Mouse (Mus musculus): ENCODE measurements at regions not wholly inside any gene's neighbourhood (a gene's known extent, or its start where the extent isn't known, plus 50 kb on each side); places are given as distances from the start of the nearest gene placed in this dataset.

DNA sequence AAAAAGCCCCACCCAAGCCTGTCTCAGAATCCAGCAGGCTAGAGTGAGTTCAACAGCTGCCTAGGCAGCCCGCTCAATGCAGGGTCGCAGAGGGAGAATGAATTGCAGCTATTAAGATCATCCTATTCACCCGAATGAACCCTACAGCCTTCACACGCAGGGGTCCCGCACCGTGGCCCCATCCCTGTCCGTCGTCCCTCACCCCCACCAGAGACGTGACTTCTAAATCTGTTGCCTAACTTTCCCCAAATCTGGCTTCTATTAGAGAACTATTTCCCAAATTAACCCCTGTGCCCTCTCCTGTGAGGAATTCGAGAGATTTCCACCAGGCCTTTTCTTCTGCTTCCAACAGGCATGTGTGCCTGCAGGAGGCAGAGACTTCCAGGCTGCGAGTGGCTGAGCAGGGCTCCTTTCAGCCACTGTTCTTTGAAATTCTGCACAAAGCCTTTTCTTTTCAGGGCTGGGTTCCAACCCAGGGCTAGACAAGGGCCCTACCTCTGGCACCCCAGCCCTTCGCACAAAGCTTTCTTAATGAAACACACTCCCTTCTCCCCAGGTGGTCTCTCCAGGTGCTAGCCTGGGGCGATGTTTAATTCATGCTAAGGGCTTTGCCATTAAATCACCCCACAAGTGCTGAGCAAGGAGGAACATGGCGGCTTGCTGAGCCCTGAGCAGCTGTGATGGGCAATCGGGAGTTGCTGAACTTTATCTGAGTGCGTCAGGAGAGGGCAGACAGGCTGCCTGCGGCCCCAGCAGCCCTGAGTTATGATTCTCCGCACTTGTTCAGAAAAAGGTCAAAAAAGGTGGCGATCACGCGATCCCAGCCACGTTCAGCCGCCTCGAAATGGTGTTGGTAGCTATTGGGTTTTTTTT is 134.7 kb upstream of the Rybp start:
- Histone ChIP-seq H3K9ac (no peak overlapping the region), H3K9me3 (replicated peaks) (no peaks in the 10 kb centered on the region), H3K4me2 (replicated peaks) (peak overlapping the region; percentile 27), H3K4me3 (no peak overlapping the region), H3K4me1 (peaks cover 18% of the 10 kb centered on the region), H3K27ac (peak overlapping the region; percentile 30; the same call in 1 of the 2 replicates), H3K27me3 (peaks cover 44% of the 10 kb centered on the region), H3K36me3 (no peaks in the 10 kb centered on the region)
- WGBS, result 5% methylated on average over 24 of the region's 24 CpGs
- ATAC-seq (ENCODE audit: low FRiP score), result peak; percentile 40; the same call in 1 of the 2 replicates

DNA sequence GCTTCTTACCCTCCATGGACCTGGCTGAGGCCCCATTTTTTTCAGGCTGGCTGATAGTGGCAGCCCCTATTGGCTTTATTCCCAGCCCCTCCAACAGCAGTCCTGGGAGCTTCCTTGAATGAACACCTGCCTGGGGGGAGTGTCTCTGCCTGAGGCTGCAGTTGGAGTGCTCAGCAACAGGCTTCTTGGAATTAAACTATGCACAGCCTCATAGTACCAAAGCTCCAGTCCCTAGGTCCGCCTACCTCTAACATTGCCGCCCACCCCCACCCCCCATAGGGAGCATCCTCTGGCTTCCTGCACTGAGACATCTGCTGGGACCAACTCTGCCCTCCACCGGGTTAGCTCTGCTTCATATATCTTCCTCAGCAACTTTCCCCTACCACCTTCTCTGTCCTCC is 133.3 kb upstream of the Rybp start:
- Histone ChIP-seq H3K36me3 (no peaks in the 10 kb centered on the region), H3K4me3 (no peak overlapping the region), H3K27me3 (peaks cover 46% of the 10 kb centered on the region), H3K4me1 (peaks cover 18% of the 10 kb centered on the region), H3K9me3 (replicated peaks) (no peaks in the 10 kb centered on the region), H3K9ac (no peak overlapping the region), H3K27ac (no peak overlapping the region), H3K4me2 (replicated peaks) (no peak overlapping the region)
- WGBS, result 40% methylated on average over 3 of the region's 3 CpGs
- ATAC-seq (ENCODE audit: low FRiP score), result no peak

DNA sequence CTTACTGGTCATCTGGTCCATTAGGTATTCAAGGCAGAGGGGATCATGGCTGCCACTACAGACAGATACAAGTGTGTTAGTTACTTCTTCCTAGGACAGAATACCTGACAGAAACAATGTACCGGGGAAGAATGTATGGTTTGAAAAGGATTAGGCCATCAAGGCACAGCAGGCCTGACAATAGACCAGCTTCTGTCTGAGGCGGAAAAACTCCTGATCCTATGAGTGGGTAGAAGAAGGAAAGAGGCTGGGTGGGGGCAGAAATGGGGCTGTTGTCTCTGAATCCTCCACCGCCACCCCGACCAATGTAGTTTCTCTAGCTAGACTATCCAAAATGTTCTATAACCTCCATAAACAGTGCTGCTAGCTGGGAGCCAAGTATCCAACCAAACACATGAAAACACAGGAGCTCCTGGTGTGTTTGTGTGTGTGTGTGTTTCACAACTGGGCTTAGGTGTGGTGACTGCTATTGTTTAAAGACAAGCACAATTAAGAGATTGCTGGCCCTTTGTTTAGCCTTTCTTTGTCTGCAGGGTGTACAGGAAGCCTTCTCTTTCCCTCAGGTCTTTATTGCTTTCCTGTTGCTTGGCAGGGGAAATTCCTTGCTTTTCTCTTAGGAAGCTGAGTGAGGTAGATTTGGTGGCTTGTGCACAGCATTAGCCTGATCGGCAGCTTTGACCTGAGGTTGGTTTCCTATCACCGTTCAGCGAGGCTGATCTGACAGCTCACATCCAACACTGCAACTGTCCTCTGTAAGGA is 132.7 kb upstream of the Rybp start:
- WGBS, result 55% methylated on average over 7 of the region's 7 CpGs
- no peak overlapping the region for H3K9ac ChIP-seq
- peaks cover 18% of the 10 kb centered on the region for H3K4me1 ChIP-seq
- no peak overlapping the region for H3K4me3 ChIP-seq
- H3K9me3 ChIP-seq (replicated peaks), result no peaks in the 10 kb centered on the region
- no peak overlapping the region for H3K4me2 ChIP-seq (replicated peaks)
- H3K27ac ChIP-seq, result no peak overlapping the region
- peaks cover 48% of the 10 kb centered on the region for H3K27me3 ChIP-seq
- no peak for ATAC-seq (ENCODE audit: low FRiP score)
- H3K36me3 ChIP-seq, result no peaks in the 10 kb centered on the region

DNA sequence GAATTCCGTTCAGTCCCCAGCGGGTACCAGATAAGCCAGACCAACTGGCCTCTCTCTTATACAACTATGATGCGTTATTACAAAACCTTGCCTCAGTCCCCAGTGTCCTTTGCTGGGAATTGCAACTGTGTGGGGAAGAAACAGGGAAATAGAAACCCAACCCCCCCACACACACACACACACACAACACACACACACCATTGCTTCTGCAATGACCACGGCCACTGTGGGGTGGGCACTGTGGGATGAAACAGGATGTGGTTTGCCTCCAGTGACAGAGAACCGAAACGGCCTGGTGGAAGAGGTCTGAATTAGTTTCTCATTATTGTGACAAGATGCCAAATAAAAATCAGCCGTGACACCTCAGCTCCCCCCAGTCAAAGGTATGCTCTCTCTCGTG is 128.8 kb upstream of the Rybp start:
- no peak overlapping the region for H3K4me3 ChIP-seq
- H3K27me3 ChIP-seq, result peaks cover 32% of the 10 kb centered on the region
- H3K27ac ChIP-seq, result no peak overlapping the region
- WGBS, result 76% methylated on average over 8 of the region's 8 CpGs
- no peak overlapping the region for H3K4me2 ChIP-seq (replicated peaks)
- no peaks in the 10 kb centered on the region for H3K9me3 ChIP-seq (replicated peaks)
- no peaks in the 10 kb centered on the region for H3K36me3 ChIP-seq
- peaks cover 8% of the 10 kb centered on the region; the same call in 1 of the 2 replicates for H3K4me1 ChIP-seq
- no peak overlapping the region for H3K9ac ChIP-seq
- ATAC-seq (ENCODE audit: low FRiP score), result no peak

DNA sequence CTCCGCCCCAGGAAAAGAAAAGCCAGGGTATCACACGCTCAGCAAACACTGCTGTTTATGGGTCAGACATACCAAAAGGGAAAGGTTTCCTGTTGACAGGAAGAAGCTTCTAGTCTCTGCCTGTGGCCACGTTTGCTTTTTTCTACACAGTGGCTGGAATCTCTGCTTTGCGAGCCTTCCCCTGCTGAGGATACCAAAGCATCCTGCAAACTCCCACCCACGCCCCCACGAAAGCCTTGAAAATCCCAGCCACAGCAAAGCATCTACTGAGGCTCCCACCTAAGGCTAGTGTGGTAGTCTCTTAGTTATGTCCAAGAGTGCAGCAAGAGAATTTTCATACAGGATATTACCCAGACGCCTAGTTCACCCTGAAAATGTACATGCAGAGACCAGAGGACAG is 128.2 kb upstream of the Rybp start:
- H3K36me3 ChIP-seq, result no peaks in the 10 kb centered on the region
- no peak for ATAC-seq (ENCODE audit: low FRiP score)
- 58% methylated on average over 7 of the region's 7 CpGs for WGBS
- peaks cover 27% of the 10 kb centered on the region for H3K27me3 ChIP-seq
- no peak overlapping the region for H3K4me2 ChIP-seq (replicated peaks)
- H3K4me3 ChIP-seq, result no peak overlapping the region
- no peak overlapping the region for H3K27ac ChIP-seq
- H3K9ac ChIP-seq, result no peak overlapping the region
- no peaks in the 10 kb centered on the region for H3K9me3 ChIP-seq (replicated peaks)
- peaks cover 3% of the 10 kb centered on the region; the same call in 1 of the 2 replicates for H3K4me1 ChIP-seq

DNA sequence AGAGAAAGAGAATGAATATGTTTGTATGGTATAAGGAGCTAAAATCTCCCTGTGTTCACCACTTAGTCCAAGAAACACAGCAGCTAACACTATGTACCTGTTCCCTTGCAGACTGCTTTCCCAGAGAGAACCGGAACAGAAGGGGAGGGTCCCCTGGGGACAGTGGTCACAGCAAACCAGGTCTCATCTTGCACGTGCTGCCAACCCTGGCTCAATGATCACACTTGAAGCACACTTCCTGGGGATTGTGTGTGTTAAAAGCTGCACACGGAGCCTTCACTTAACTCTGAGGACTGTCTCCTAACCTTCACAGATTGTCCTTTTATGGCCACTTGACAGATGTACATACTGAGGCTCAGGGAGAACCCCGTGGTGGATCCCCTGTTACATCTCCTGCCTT is 127.6 kb upstream of the Rybp start:
- ATAC-seq (ENCODE audit: low FRiP score), result no peak
- 67% methylated on average over 4 of the region's 4 CpGs for WGBS
- no peak overlapping the region for H3K27ac ChIP-seq
- H3K27me3 ChIP-seq, result peaks cover 21% of the 10 kb centered on the region
- H3K4me1 ChIP-seq, result no peaks in the 10 kb centered on the region; the same call in 1 of the 2 replicates
- H3K9ac ChIP-seq, result no peak overlapping the region
- no peak overlapping the region for H3K4me3 ChIP-seq
- H3K36me3 ChIP-seq, result no peaks in the 10 kb centered on the region
- H3K4me2 ChIP-seq (replicated peaks), result no peak overlapping the region
- no peaks in the 10 kb centered on the region for H3K9me3 ChIP-seq (replicated peaks)

DNA sequence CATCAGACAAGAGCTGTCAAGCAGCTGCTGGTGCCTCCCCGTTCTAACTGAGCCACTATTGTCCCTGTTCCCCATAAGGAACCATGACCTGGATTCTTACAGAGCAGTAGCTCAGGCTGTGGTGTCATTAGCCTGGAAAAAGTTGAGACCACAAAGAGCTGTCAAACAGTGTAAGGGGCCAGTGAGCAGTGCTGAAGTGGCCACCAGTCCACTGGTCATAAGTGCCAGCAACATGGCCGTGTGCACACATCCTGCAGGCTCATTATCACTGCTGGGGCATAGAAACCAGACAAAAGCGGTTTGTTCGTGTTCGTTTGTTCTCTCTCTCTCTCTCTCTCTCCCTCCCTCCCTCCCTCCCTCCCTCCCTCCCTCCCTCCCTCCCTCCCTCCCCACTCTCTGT is 125.2 kb upstream of the Rybp start:
- Histone ChIP-seq H3K4me1 (no peaks in the 10 kb centered on the region; the same call in 1 of the 2 replicates), H3K27me3 (peaks cover 25% of the 10 kb centered on the region), H3K27ac (no peak overlapping the region), H3K9me3 (replicated peaks) (no peaks in the 10 kb centered on the region), H3K4me2 (replicated peaks) (no peak overlapping the region), H3K4me3 (no peak overlapping the region), H3K9ac (no peak overlapping the region), H3K36me3 (no peaks in the 10 kb centered on the region)
- 30% methylated on average over 5 of the region's 5 CpGs for WGBS
- ATAC-seq (ENCODE audit: low FRiP score), result no peak

DNA sequence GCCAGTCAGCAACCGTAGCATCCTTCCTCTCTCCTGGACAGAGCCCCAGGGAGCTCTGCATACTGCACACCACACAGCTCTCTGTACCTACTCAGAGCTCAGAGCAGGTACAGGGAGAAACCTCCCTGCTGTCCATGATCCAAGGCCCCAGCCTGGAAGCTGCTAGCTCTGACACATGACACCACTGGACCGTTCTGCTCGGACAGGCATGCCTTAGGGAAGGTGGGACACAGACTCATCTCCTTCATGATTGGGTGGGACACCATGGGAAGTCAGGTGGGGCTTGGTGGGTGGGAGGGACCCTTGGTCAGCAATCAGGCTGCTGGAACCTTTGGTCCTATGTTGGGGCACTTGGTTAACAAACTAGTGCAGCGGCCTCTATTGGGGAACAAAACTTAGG is 124.7 kb upstream of the Rybp start:
- Histone ChIP-seq H3K9ac (no peak overlapping the region), H3K36me3 (no peaks in the 10 kb centered on the region), H3K4me3 (no peak overlapping the region), H3K9me3 (replicated peaks) (no peaks in the 10 kb centered on the region), H3K4me1 (no peaks in the 10 kb centered on the region; the same call in 1 of the 2 replicates), H3K27ac (no peak overlapping the region), H3K4me2 (replicated peaks) (no peak overlapping the region), H3K27me3 (peaks cover 25% of the 10 kb centered on the region)
- no peak for ATAC-seq (ENCODE audit: low FRiP score)
- 70% methylated on average over 4 of the region's 4 CpGs for WGBS

DNA sequence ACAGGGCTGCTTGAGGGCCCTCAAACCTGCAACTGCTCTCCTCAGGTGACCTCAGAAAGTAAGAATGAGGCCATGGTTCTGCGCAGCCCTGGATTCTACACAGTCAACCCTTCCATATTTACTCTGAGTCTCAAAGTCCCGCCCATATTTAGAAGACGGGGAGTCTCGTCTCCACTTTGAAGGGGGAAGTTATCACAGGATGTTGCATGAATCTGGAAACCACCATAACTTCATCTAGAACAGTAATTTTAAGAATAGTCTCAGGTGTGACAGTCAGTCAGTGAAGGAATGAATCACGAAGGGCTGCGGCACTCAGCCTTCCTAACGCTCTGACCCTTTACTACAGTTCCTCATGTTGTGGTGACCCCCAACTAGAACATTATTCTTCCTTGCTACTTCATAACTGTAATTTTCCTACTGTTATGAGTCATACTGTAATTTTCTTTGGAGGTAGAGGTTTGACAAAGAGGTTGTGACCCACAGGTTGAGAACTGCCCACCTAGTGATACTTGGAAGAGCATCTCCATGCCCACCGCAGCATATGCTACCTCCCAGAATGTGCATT is 122.9 kb upstream of the Rybp start:
- Histone ChIP-seq H3K9me3 (replicated peaks) (no peaks in the 10 kb centered on the region), H3K36me3 (no peaks in the 10 kb centered on the region), H3K4me2 (replicated peaks) (no peak overlapping the region), H3K4me3 (no peak overlapping the region), H3K27me3 (peaks cover 17% of the 10 kb centered on the region), H3K9ac (no peak overlapping the region), H3K27ac (no peak overlapping the region), H3K4me1 (no peaks in the 10 kb centered on the region)
- WGBS, result 96% methylated on average over 8 of the region's 8 CpGs
- no peak for ATAC-seq (ENCODE audit: low FRiP score)

DNA sequence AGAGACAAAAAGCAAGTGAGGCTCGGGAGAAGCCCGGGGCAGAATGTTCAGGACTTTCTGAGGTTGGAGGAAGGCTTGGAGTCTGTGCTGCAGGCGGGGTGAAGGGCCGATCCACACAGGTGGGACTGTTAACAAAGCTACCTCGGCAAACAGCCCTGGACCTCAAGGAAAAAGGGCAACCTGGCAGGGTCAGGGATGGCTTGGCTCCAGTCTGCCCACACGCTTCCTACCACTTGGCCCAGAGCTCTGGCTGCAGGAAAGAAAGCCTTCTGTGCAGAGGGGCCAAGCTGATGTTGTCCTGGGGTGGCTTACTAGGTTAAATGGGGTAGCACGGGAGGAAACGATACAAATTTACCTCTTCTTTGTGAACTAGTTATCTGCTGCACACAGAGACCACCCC is 121.5 kb upstream of the Rybp start:
- Histone ChIP-seq H3K36me3 (no peaks in the 10 kb centered on the region), H3K9me3 (replicated peaks) (no peaks in the 10 kb centered on the region), H3K4me3 (no peak overlapping the region), H3K4me1 (no peaks in the 10 kb centered on the region), H3K27me3 (peaks cover 16% of the 10 kb centered on the region), H3K4me2 (replicated peaks) (no peak overlapping the region), H3K27ac (no peak overlapping the region), H3K9ac (no peak overlapping the region)
- ATAC-seq (ENCODE audit: low FRiP score), result no peak
- WGBS, result 83% methylated on average over 8 of the region's 8 CpGs

DNA sequence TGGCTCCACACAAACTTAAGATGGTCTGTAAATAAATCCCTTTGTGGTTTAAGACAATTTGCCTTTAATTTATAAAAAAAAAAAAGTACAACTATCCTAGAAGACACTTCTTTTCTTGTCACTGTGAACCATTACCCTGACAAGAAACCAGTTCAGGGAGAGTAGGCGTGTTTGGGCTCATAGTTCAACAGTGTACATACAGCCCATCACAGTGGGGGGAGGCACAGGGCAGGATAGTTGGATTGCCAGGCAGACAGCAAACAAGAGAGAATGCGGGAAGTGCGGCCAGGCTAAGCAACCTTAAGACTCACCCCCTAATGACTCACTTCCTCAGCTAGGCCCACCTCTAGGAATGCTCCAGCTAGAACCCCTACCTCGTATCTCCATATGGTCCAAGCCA is 119.2 kb upstream of the Rybp start:
- Histone ChIP-seq H3K4me3 (no peak overlapping the region), H3K9ac (no peak overlapping the region), H3K4me1 (0 out of 2 replicates have a peak, but pooled peaks cover 4% of the 10 kb centered on the region), H3K27me3 (peaks cover 13% of the 10 kb centered on the region), H3K4me2 (replicated peaks) (no peak overlapping the region), H3K36me3 (no peaks in the 10 kb centered on the region), H3K9me3 (replicated peaks) (no peaks in the 10 kb centered on the region), H3K27ac (no peak overlapping the region)
- 80% methylated on average over 4 of the region's 4 CpGs for WGBS
- no peak for ATAC-seq (ENCODE audit: low FRiP score)

DNA sequence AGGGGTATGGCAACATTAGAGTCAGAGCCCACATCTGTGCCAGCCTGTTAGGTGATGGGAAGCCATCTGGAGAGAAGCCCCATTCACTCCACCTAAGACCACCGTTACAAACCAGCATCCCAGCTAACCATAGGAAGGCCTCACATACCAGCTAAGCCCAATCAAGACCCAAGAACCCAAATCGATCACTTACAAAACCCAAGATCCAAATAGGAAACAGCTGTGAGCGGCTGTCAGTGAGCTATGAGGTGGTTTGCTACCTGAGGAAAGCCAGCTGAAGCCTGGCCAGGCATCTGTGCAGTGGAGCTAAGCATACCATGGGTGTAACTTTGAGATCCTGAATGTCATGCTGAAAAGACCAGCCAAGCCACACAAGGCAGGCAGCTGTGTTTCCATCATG is 116.9 kb upstream of the Rybp start:
- WGBS, result 90% methylated on average over 3 of the region's 3 CpGs
- Histone ChIP-seq H3K9ac (no peak overlapping the region), H3K27ac (no peak overlapping the region), H3K4me2 (replicated peaks) (no peak overlapping the region), H3K4me1 (0 out of 2 replicates have a peak, but pooled peaks cover 4% of the 10 kb centered on the region), H3K36me3 (no peaks in the 10 kb centered on the region), H3K4me3 (no peak overlapping the region), H3K9me3 (replicated peaks) (no peaks in the 10 kb centered on the region), H3K27me3 (peaks cover 13% of the 10 kb centered on the region)
- ATAC-seq (ENCODE audit: low FRiP score), result no peak

All from hindbrain, embryonic 12.5 days (tissue).